Mouse (Mus musculus) 3T3-L1 (cell line): Measurements from ENCODE around the gene Shroom3.

Experiments
- DNase-seq: peaks from one replicate; pipeline ENCODE4 v3.0.0-alpha.2; 2015; ENCODE audit warnings: low read depth, low spot score

The Shroom3 gene

DNA sequence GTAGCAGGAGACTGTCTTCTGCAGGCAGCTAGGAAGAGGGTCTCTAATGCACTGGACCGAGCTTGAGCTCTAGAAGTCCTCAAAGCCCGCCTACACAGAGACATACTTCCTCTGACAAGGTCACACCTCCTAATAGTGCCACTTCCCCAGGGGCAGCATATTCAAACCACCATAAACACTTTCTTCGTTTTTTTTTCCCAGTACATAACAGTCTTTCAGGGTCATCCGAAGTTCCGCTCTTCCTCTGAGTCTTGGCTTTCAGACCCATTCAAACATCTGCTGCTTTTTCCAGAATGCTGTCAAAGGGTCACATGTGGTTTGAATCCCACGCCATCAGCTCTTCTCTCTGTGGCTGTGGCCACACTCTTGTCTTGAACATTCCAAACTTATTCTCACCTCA, 247.3 kb downstream of the Shroom3 start:
- DNase-seq: no peak

- DNase-seq: no peak
Measured at GRCm38 (mm10) chr5:92931298-92931697, 248.1 kb downstream of the Shroom3 start.

DNA sequence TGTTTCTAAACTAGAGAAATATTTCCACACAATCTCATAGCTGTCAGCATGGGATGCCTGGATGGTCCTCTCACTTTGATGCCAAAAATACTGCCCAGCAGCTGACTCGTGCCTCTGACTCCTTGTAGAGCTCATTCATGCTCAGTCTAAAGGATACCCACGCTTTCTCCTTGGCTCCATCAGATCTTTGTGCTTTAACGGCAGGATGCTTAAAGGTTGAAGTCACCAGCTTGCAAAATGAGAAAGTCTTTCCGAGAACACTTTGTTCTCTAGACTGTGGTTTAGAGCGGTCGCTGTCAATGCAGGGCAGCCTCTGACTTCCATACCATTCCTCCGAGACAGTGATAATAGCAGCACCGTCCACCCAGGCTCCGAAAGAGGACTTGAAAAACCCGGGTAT, 249.8 kb downstream of the Shroom3 start:
- peak; percentile 58 for DNase-seq

DNA sequence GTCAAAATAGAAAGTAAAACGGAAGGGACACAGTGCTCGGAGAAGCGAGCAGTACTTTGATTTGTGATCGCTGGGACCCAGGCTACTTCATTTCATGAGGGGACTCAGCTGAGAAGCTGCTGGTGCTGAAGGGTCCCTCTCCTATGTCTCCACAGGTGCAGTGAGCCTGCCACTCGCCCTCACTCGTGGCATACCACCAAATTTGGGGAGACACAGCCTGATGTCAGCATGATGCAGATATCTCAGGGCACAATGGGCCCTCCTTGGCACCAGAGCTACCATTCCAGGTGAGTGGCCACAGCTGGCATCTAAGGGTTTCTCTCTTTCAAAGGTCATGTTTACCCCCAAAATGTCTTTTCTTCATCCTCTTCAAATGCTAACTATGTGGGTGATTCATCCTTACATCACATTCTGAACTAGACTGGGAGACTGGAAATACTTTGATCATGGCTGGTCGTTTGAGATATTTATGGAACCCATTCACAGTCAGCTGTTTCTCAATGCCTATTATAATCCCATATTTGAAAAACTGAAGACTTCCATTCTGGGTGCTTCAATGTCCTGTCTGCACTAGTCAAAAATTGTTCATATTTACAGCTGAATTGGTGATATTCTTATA, 250.5 kb downstream of the Shroom3 start:
- DNase-seq: peak; percentile 23

DNA sequence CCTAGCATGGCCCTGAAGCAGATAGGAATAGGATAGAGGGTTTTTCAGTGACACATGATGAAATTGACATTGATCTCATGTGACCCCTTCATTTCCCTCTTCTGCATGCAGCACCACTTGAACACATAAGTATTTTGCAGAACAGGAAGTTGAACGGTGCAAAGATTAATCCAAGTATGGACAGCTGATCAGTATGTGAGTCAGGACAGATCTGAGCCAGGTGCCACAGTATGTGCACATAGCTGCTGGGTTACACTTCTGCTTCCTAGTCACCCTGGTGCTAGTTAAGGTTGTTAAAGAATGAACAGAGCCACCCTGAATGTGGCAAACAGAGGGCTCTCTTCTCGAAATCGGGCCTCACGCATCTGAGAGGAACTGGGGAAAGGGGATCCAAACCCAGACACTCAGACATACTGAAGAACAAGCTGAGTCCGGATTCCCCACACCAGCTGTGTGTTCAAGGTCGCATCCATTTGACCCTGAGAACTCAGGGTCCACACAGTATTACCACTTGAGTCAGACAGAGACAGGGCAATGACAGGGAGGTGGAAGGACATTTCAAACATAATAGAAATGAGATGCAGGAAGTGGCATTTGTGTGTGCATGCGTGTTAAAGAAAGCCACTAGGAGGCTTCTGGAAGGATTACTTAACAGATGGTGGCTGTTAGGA, 251.2 kb downstream of the Shroom3 start:
- DNase-seq: no peak

DNA sequence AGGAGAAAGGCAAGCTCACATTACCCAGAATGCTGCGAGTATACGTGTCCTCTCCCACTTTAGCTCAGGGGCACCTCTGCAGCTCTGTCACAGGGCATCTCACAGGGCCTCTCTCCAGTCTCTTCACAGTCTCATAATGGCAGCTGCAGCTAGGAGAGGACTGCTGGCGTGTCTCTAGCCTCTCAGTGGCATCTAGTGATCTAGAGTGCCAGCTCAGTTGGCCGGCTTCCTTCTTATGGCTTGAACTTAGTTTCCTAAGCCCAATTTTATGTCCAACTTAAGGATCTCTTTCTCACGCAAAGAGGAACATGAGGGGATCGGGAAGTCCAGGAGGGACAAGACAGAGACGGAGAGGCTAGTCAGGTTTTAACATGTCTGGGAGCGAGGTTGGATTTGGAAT, 252.6 kb downstream of the Shroom3 start:
- DNase-seq: no peak

- DNase-seq: no peak
Measured at GRCm38 (mm10) chr5:92937701-92938100, 254.5 kb downstream of the Shroom3 start.

GRCm38 (mm10) chr5:92939246-92939995, 256.2 kb downstream of the Shroom3 start:
- DNase-seq: no peak

- DNase-seq: no peak
Measured at GRCm38 (mm10) chr5:92942166-92942565, 258.9 kb downstream of the Shroom3 start.

DNA sequence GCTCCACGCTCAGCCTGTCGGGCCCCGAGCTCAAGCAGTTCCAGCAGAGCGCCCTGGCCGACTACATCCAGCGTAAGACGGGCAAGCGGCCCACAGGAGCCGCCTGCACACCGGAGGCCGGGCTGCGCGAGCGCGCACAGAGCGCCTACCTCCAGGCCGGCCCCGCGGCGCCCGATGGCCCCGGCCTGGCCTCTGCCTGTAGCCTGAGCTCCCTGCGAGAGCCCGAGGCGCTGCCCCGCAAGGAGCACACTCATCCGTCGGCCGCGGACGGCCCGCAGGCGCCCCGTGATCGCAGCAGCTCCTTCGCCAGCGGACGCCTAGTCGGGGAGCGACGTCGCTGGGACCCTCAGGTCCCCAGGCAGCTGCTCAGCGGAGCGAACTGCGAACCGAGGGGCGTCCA, 259.3 kb downstream of the Shroom3 start:
- DNase-seq: no peak

GRCm38 (mm10) chr5:92944867-92945266, 261.6 kb downstream of the Shroom3 start:
- DNase-seq: no peak

DNA sequence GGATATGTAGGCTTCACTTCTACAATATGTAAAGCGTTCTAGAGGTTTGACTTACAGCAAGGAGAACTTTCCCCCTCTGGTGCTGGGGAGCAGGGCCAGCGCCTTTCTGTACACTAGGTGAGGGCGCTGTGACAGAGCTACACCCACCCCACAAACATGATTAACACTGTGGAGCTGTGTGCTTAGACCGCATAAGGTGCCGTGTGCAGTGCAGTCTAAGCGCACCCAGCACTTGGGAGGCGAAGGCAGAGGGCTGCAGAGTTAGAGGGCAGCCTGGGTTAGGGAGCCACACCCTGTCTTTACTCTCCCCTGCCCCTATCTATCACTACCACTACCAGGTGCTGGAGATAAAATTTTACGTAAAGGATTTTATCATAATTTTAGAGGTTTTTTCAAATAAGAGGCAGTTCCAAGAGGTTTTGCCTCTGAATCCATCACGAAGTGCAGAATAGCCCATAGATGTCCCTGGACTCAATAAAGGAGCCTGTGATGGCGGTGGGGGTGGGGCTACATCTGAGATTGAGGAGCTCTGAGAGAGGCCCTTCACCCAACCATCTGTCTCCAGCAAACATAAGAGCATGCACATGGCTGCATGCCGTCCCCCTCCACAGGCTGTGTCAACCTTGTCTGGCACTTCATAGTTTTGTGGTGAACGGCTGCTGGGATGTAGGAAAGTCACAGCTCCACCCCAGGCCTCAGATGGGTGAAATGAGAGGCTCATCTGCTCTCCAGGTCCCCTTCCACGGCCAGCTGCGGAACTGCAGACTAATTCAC, 265.9 kb downstream of the Shroom3 start:
- no peak for DNase-seq

DNA sequence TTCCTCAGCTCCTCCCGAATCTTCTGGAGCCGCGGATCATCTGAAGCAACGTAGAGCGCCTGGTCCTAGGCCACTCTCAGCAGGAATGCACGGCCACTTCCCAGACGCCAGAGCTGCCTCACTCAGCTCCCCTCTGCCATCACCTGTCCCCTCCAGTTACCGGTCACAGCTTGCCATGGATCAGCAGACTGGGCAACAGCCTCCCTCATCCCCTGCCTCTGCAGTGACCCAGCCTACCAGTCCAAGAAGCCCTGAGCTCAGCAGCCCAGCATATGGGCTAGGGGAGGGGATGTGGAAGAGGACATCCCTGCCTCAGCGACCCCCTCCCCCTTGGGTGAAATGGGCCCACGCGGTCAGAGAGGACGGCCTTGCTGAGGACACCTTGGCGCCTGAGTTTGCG, 267.3 kb downstream of the Shroom3 start:
- DNase-seq: no peak

GRCm38 (mm10) chr5:92951079-92951478, 267.8 kb downstream of the Shroom3 start:
- DNase-seq: no peak

DNA sequence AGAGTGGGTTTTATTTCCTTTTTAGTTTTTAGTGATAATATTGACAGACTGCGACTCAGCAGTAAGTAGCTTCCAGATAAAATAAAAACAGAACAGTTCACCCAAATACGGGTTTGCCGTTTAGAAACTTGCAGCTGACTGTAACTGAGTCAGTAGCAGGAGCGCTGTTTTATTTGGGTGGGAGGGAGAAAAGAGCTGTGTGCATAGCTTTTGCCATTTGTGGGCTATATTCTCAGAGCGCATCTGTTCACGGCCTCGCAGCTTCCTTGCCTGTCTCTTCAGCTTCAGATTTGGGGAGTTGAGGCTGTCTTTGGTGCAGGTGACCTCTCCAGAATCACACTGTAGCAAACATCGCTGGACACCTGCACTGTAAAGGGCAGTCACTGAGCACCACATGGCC, 270.6 kb downstream of the Shroom3 start:
- no peak for DNase-seq

DNA sequence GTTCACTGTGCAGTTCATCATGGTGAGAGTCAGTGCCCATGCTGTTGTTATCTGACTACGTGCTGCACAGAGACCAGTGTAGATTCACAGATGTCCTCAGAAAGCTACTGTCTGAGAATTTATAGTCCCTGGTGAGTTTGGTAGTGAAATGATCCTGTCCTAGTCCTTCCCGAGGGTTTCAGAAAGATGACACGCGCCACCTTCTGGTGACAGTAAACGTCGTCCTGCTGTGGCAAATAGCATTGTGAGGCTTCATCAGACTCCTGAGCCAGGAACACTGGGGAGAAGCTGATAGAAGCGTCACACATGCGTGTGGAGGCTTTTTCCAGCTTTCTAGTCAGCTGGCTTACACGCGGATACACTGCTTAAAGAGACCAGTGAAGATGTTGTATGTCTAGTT, 271.1 kb downstream of the Shroom3 start:
- DNase-seq: peak; percentile 91

GRCm38 (mm10) chr5:92954827-92955475, 271.7 kb downstream of the Shroom3 start:
- peak; percentile 85 for DNase-seq

DNA sequence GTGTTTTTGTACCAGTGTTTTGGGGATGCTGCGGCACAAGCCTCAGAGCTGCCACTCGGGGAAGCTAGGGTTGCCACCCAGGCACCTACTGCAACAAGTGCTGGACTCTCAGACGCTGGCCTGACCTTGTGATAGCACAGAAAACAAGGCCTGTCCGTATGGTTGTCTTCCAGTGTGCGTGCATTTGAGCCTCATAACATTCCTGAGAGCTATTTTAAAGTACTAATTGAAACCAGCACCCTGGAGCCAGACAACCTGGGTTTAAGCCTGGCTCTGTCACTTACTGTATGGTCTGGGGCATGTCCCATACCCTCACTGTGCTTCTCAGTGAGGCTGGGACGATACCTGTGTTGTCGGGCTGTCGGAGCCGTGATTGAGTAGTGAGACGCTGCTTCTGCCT, 276.1 kb downstream of the Shroom3 start:
- no peak for DNase-seq

- no peak for DNase-seq
Measured at GRCm38 (mm10) chr5:92959708-92960107, 276.5 kb downstream of the Shroom3 start.

- DNase-seq: no peak
Measured at GRCm38 (mm10) chr5:92961353-92961752, 278.1 kb downstream of the Shroom3 start.

DNA sequence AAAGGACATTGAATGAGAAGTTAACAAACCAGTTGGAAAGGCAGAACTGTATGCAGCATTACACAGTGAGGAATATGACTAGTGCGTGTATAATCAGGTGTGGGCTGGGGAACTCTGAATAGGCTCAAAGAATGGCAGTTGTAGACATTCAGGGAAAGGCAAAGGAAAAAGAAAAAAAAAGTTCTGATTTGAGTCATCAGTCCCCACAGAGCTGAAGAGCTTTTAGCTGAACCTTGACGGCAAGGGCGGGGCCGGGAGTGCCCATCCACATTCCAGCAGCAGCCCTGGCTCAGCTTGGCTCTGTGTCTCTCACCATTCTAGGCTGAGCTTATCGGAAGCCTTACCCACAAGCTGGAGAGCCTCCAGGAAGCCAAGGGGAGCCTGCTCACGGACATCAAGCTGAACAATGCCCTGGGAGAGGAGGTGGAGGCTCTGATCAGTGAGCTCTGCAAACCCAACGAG, 278.6 kb downstream of the Shroom3 start:
- peak; percentile 82 for DNase-seq
